Mouse (Mus musculus): ENCODE data around the gene Socs3. TPM values are rescaled to one million over a fixed set of nuclear protein-coding genes. Genes with fewer than 3 reads are reported as not detected.

Gene Socs3
- polyA plus RNA-seq, 1 experiment from 2014 or later = 16.0 TPM

- Histone ChIP-seq H3K4me1 (peaks cover 26% of the 10 kb centered on the region), H3K9ac (no peak overlapping the region), H3K9me3 (no peaks in the 10 kb centered on the region), H3K36me3 (no peaks in the 10 kb centered on the region), H3K27ac (no peak overlapping the region), H3K4me3 (replicated peaks) (no peak overlapping the region), H3K27me3 (replicated peaks) (no peaks in the 10 kb centered on the region), H3K4me2 (no peak overlapping the region)
- WGBS = 60% methylated on average over 11 of the region's 11 CpGs
- no peak for ATAC-seq (ENCODE audit: insufficient read depth, low FRiP score, low read depth)
These were observed 23.5 kb downstream of the Socs3 start for GRCm38 (mm10) chr11:117946195-117946979.

GRCm38 (mm10) chr11:117941848-117942247 lies 28.0 kb downstream of the Socs3 start:
- no peak overlapping the region for H3K27ac ChIP-seq
- WGBS = 47% methylated on average over 4 of the region's 4 CpGs
- no peak for ATAC-seq (ENCODE audit: insufficient read depth, low FRiP score, low read depth)
- peaks cover 28% of the 10 kb centered on the region for H3K4me1 ChIP-seq
- H3K36me3 ChIP-seq = no peaks in the 10 kb centered on the region
- H3K27me3 ChIP-seq (replicated peaks) = no peaks in the 10 kb centered on the region
- H3K9ac ChIP-seq = no peak overlapping the region
- no peak overlapping the region for H3K4me3 ChIP-seq (replicated peaks)
- no peaks in the 10 kb centered on the region for H3K9me3 ChIP-seq
- no peak overlapping the region for H3K4me2 ChIP-seq

GRCm38 (mm10) chr11:117941325-117941834 lies 28.5 kb downstream of the Socs3 start:
- H3K4me1 ChIP-seq = peaks cover 31% of the 10 kb centered on the region

GRCm38 (mm10) chr11:117940881-117941280 lies 29.0 kb downstream of the Socs3 start:
- Histone ChIP-seq H3K4me1 (peaks cover 36% of the 10 kb centered on the region), H3K4me2 (no peak overlapping the region), H3K27me3 (replicated peaks) (no peaks in the 10 kb centered on the region), H3K4me3 (replicated peaks) (no peak overlapping the region), H3K9me3 (no peaks in the 10 kb centered on the region), H3K9ac (no peak overlapping the region), H3K36me3 (no peaks in the 10 kb centered on the region), H3K27ac (peak overlapping the region; percentile 85)
- 85% methylated on average over 6 of the region's 6 CpGs for WGBS
- no peak for ATAC-seq (ENCODE audit: insufficient read depth, low FRiP score, low read depth)

More at GRCm38 (mm10) chr11:117941325-117941834, 28.5 kb downstream of the Socs3 start:
- 84% methylated on average over 8 of the region's 8 CpGs for WGBS
- ATAC-seq (ENCODE audit: insufficient read depth, low FRiP score, low read depth) = no peak
- no peaks in the 10 kb centered on the region for H3K36me3 ChIP-seq
- H3K27me3 ChIP-seq (replicated peaks) = no peaks in the 10 kb centered on the region
- H3K4me3 ChIP-seq (replicated peaks) = no peak overlapping the region
- H3K4me2 ChIP-seq = no peak overlapping the region
- no peaks in the 10 kb centered on the region for H3K9me3 ChIP-seq
- H3K27ac ChIP-seq = no peak overlapping the region
- no peak overlapping the region for H3K9ac ChIP-seq

- ATAC-seq (ENCODE audit: insufficient read depth, low FRiP score, low read depth) = peak; percentile 57
- Histone ChIP-seq H3K27me3 (replicated peaks) (no peaks in the 10 kb centered on the region), H3K4me2 (peak overlapping the region; percentile 33; the same call in 1 of the 2 replicates), H3K9ac (no peak overlapping the region), H3K36me3 (no peaks in the 10 kb centered on the region), H3K27ac (peak overlapping the region; percentile 85), H3K9me3 (no peaks in the 10 kb centered on the region), H3K4me3 (replicated peaks) (no peak overlapping the region), H3K4me1 (peaks cover 38% of the 10 kb centered on the region)
- 3% methylated on average over 7 of the region's 7 CpGs for WGBS
These were observed 30.0 kb downstream of the Socs3 start for GRCm38 (mm10) chr11:117939741-117940285.

GRCm38 (mm10) chr11:117939004-117939730 lies 30.7 kb downstream of the Socs3 start:
- no peaks in the 10 kb centered on the region for H3K9me3 ChIP-seq
- H3K27me3 ChIP-seq (replicated peaks) = no peaks in the 10 kb centered on the region
- H3K27ac ChIP-seq = peak overlapping the region; percentile 85
- no peak overlapping the region for H3K9ac ChIP-seq
- 34% methylated on average over 4 of the region's 4 CpGs for WGBS
- peaks cover 44% of the 10 kb centered on the region for H3K4me1 ChIP-seq
- H3K36me3 ChIP-seq = no peaks in the 10 kb centered on the region
- H3K4me2 ChIP-seq = peak overlapping the region; percentile 33; the same call in 1 of the 2 replicates
- ATAC-seq (ENCODE audit: insufficient read depth, low FRiP score, low read depth) = no peak
- no peak overlapping the region for H3K4me3 ChIP-seq (replicated peaks)

- H3K27ac ChIP-seq = peak overlapping the region; percentile 48
- H3K4me2 ChIP-seq = no peak overlapping the region
- WGBS = 25% methylated on average over 8 of the region's 8 CpGs
- no peaks in the 10 kb centered on the region for H3K9me3 ChIP-seq
- no peaks in the 10 kb centered on the region for H3K27me3 ChIP-seq (replicated peaks)
- no peak for ATAC-seq (ENCODE audit: insufficient read depth, low FRiP score, low read depth)
- H3K36me3 ChIP-seq = no peaks in the 10 kb centered on the region
- no peak overlapping the region for H3K9ac ChIP-seq
- peaks cover 66% of the 10 kb centered on the region for H3K4me1 ChIP-seq
- H3K4me3 ChIP-seq (replicated peaks) = no peak overlapping the region
These were observed 33.6 kb downstream of the Socs3 start for GRCm38 (mm10) chr11:117936202-117936601.

GRCm38 (mm10) chr11:117935616-117936015 lies 34.2 kb downstream of the Socs3 start:
- Histone ChIP-seq H3K36me3 (no peaks in the 10 kb centered on the region), H3K9me3 (no peaks in the 10 kb centered on the region), H3K4me1 (peaks cover 68% of the 10 kb centered on the region), H3K4me2 (no peak overlapping the region), H3K9ac (no peak overlapping the region), H3K27ac (peak overlapping the region; percentile 48), H3K27me3 (replicated peaks) (no peaks in the 10 kb centered on the region), H3K4me3 (replicated peaks) (no peak overlapping the region)
- 63% methylated on average over 9 of the region's 9 CpGs for WGBS
- ATAC-seq (ENCODE audit: insufficient read depth, low FRiP score, low read depth) = no peak

GRCm38 (mm10) chr11:117934576-117935368 lies 35.1 kb downstream of the Socs3 start:
- 54% methylated on average over 5 of the region's 5 CpGs for WGBS
- Histone ChIP-seq H3K4me1 (peaks cover 67% of the 10 kb centered on the region), H3K9me3 (no peaks in the 10 kb centered on the region), H3K27me3 (replicated peaks) (no peaks in the 10 kb centered on the region), H3K27ac (peak overlapping the region; percentile 48), H3K36me3 (no peaks in the 10 kb centered on the region), H3K9ac (no peak overlapping the region), H3K4me3 (replicated peaks) (no peak overlapping the region), H3K4me2 (no peak overlapping the region)
- no peak for ATAC-seq (ENCODE audit: insufficient read depth, low FRiP score, low read depth)

- peaks cover 62% of the 10 kb centered on the region for H3K4me1 ChIP-seq
- 18% methylated on average over 2 of the region's 2 CpGs for WGBS
- H3K9ac ChIP-seq = no peak overlapping the region
- peak; percentile 85 for ATAC-seq (ENCODE audit: insufficient read depth, low FRiP score, low read depth)
- no peaks in the 10 kb centered on the region for H3K27me3 ChIP-seq (replicated peaks)
- no peak overlapping the region for H3K4me2 ChIP-seq
- no peak overlapping the region for H3K4me3 ChIP-seq (replicated peaks)
- H3K27ac ChIP-seq = peak overlapping the region; percentile 85
- H3K9me3 ChIP-seq = no peaks in the 10 kb centered on the region
- H3K36me3 ChIP-seq = no peaks in the 10 kb centered on the region
These were observed 35.7 kb downstream of the Socs3 start for GRCm38 (mm10) chr11:117934168-117934567.

GRCm38 (mm10) chr11:117932195-117932594 lies 37.7 kb downstream of the Socs3 start:
- peaks cover 62% of the 10 kb centered on the region for H3K4me1 ChIP-seq
- H3K27ac ChIP-seq = peak overlapping the region; percentile 85
- 0 out of 2 replicates have a peak overlapping the region, but pooled peaks have one; percentile 0 for H3K4me2 ChIP-seq
- 26% methylated on average over 4 of the region's 4 CpGs for WGBS
- H3K9me3 ChIP-seq = no peaks in the 10 kb centered on the region
- H3K4me3 ChIP-seq (replicated peaks) = no peak overlapping the region
- H3K27me3 ChIP-seq (replicated peaks) = no peaks in the 10 kb centered on the region
- no peak overlapping the region for H3K9ac ChIP-seq
- no peaks in the 10 kb centered on the region for H3K36me3 ChIP-seq
- ATAC-seq (ENCODE audit: insufficient read depth, low FRiP score, low read depth) = peak; percentile 48

All from stomach, embryonic 15.5 days (tissue).